Mouse (Mus musculus): ENCODE data around the gene Mon1a.

Gene Mon1a

GRCm38 (mm10) chr9:107900840-107901626 lies 13.1 kb downstream of the Mon1a start:
- CTCF ChIA-PET, result interaction anchor here (0.5 to 7.8 kb wide), 128 partner anchors 8 to 389 kb away, joined by 3 to 139 read pairs (median 4); partner anchors contain the start of genes Amigo3 (in 3 of the 4), Gm20661 (in 3 of the 4), Gmppb (in 3 of the 4) and Mon1a (in 3 of the 4)
- POLR2A ChIA-PET, result interaction anchor here (0.5 to 3.4 kb wide), 59 partner anchors 8 to 323 kb away, joined by 3 to 25 read pairs (median 4); partner anchors contain the start of genes Amigo3 (in 3 of the 4), Apeh (in 3 of the 4), Gmppb (in 3 of the 4) and Inka1 (in 3 of the 4)

- CTCF ChIA-PET, result interaction anchor here (0.5 to 7.8 kb wide), 127 partner anchors 8 to 389 kb away, joined by 3 to 139 read pairs (median 4); partner anchors contain the start of genes Amigo3 (in 3 of the 4), Gm20661 (in 3 of the 4), Gmppb (in 3 of the 4) and Mon1a (in 3 of the 4)
- POLR2A ChIA-PET, result interaction anchor here in 3 of 4 experiments (0.7 to 3.4 kb wide), 56 partner anchors 8 to 299 kb away, joined by 3 to 25 read pairs (median 5); partner anchors contain the start of genes Amigo3 (in 3 of the 3), Apeh (in 3 of the 3), Gmppb (in 3 of the 3) and Inka1 (in 3 of the 3)
Observed at GRCm38 (mm10) chr9:107901627-107901914, 13.6 kb downstream of the Mon1a start.

- ChIA-PET CTCF (interaction anchor here (0.5 to 7.8 kb wide), 105 partner anchors 9 to 380 kb away, joined by 3 to 139 read pairs (median 4); partner anchors contain the start of genes Amigo3 (in 4 of the 4), Inka1 (in 3 of the 4), Ip6k1 (in 2 of the 4) and Mon1a (in 2 of the 4)), POLR2A (interaction anchor here in 3 of 4 experiments (0.5 to 5.6 kb wide), 28 partner anchors 10 to 271 kb away, joined by 3 to 43 read pairs (median 4); partner anchors contain the start of genes Inka1 (in 3 of the 3), Amigo3 (in 2 of the 3) and Gmppb (in 1 of the 3))
Observed at GRCm38 (mm10) chr9:107904726-107905125, 16.8 kb downstream of the Mon1a start.

DNA sequence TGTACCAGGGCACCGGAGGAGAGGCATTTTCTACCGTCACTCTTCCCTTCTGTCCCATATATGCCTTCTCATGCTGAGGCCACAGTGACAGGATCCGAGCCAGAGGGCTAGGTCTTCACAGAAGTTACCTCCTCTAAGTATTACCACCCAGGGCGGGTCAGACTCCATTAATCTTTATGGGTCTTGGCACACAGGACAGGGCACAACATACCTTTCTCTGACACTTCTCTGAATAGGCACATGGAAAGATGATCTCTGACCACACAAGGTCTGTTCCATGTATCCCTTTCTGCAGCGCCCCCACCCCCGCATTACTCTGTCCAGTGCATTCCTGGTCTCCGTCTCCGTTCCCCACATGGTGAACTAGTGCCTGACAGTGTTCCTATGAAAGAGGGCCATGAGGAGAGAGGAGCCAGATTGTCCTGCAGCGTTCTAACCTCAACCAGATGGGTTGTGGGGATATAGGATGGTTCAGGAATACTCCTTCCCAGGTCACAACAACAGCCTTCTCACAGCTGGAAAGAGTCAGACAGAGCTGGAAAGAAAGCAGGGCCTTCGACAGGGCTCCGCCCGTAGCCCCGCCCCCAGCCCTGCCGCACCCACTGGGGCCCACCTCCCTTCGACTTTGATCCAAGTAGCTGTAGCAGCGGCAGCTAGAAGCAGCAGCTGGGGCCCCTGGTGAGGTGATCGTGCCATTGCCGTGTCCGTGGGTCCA lies 18.5 kb downstream of the Mon1a start, which contains the start of gene Mst1r:
Gene Mst1r, plus strand, starts transcription at position 622 of the 715 bp plus-strand sequence.
- CTCF ChIA-PET, result interaction anchor here (0.6 to 7.8 kb wide), 41 partner anchors 8 to 378 kb away, joined by 3 to 139 read pairs (median 4); partner anchors contain the start of genes Amigo3 (in 2 of the 4), Apeh (in 1 of the 4), Bsn (in 1 of the 4) and Gmppb (in 1 of the 4)
- POLR2A ChIA-PET, result interaction anchor here in 3 of 4 experiments (0.6 to 5.7 kb wide), 33 partner anchors 9 to 294 kb away, joined by 3 to 63 read pairs (median 4); partner anchors contain the start of genes Amigo3 (in 2 of the 3), Ip6k1 (in 2 of the 3), Rbm6 (in 2 of the 3) and Apeh (in 1 of the 3)

GRCm38 (mm10) chr9:107906967-107907800 lies 19.2 kb downstream of the Mon1a start:
- POLR2A ChIA-PET, result interaction anchor here (0.6 to 5.7 kb wide), 38 partner anchors 8 to 524 kb away, joined by 3 to 63 read pairs (median 4); partner anchors contain the start of genes Amigo3 (in 2 of the 4), Ip6k1 (in 2 of the 4), Rbm6 (in 2 of the 4) and Apeh (in 1 of the 4)
- CTCF ChIA-PET, result interaction anchor here (0.5 to 7.8 kb wide), 43 partner anchors 9 to 1827 kb away, joined by 3 to 139 read pairs (median 4); partner anchors contain the start of genes Amigo3 (in 2 of the 4), Apeh (in 1 of the 4), Bsn (in 1 of the 4) and Gmppb (in 1 of the 4)

- ChIA-PET POLR2A (interaction anchor here in 3 of 4 experiments (0.6 to 5.7 kb wide), 22 partner anchors 13 to 523 kb away, joined by 3 to 63 read pairs (median 4); partner anchors contain the start of genes Ip6k1 (in 2 of the 3), Rbm6 (in 2 of the 3), Amigo3 (in 1 of the 3) and Gm20661 (in 1 of the 3)), CTCF (interaction anchor here (0.5 to 7.8 kb wide), 20 partner anchors 10 to 1827 kb away, joined by 3 to 139 read pairs (median 5); partner anchors contain the start of genes Amigo3 (in 2 of the 4) and Gmppb (in 1 of the 4))
Observed at GRCm38 (mm10) chr9:107907801-107908120, 19.8 kb downstream of the Mon1a start.

DNA sequence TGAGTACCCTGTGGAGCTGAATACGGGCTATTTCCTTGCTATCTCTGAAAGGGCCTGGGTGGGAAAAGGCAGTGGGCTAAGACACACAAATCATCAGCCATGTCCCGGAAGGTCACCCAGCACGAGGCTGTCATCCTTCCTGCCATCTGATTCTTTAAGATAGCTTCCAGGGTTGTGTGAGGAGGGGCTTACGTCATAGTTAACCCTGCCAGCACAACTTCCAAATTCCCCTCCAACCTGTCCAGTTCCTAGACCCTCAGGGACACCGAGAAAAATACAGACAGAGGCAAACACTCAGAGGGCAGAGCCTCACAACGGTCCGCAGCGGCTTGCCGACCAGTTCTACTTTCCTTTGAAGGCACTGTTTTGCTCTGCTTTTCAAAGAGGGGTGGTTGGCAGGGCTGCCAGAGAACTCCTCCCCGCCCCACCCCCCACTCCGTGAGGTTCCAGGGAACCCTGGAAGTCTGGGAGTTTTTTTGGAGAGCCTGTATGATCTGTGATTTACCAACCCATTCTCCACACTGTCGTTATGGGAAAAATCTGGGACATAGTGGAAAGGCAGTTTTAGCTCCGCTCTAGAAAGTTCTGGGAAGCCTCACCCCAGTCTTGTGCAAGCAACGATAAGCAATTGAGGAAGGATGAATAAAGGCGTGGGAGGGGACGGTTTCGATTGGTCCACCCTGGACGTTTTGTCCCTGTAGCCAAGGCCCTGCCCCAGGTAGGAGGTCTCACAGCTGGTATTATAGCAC lies 20.6 kb downstream of the Mon1a start:
- ChIA-PET CTCF (interaction anchor here (0.6 to 5.8 kb wide), 11 partner anchors 7 to 316 kb away, joined by 3 to 88 read pairs (median 4); no protein-coding TSS in a partner anchor), POLR2A (interaction anchor here in 2 of 4 experiments (0.6 to 5.7 kb wide), 12 partner anchors 12 to 192 kb away, joined by 3 to 63 read pairs (median 4); partner anchors contain the start of genes Amigo3 (in 1 of the 2), Gm20661 (in 1 of the 2) and Ip6k1 (in 1 of the 2))

- ChIA-PET CTCF (interaction anchor here in 2 of 4 experiments (0.9 to 5.8 kb wide), 4 partner anchors 9 to 53 kb away, joined by 3 to 88 read pairs (median 3); no protein-coding TSS in a partner anchor), POLR2A (interaction anchor here in 3 of 4 experiments (0.5 to 5.7 kb wide), 8 partner anchors 9 to 265 kb away, joined by 3 to 63 read pairs (median 3); partner anchors contain the start of gene Amigo3 (in 1 of the 3))
Observed at GRCm38 (mm10) chr9:107910025-107910769, 22.2 kb downstream of the Mon1a start.

DNA sequence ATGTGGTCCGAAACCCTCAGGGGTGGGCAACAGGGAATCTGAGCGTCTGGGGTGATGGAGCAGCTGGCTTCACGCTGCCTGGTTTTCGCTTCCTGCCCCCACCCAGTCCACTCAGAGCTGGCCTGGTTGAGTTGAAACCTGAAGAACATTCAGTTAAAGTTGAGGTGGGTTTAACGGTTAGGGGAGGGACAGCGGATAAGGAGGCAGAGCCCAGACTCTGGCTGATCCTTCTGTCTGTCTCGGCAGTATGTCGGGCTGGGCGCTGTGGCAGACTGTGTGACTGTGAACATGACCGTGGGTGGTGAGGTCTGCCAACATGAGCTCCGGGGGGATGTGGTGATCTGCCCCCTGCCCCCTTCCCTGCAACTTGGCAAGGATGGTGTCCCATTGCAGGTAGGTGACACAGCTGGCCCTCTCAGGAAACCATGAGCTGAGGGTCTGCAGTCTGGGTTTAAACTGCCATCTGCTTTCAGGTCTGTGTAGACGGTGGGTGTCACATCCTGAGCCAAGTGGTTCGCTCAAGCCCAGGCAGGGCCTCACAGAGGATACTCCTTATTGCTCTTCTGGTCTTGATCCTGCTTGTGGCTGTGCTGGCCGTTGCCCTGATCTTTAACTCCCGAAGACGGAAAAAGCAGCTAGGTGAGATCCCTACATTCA lies 26.9 kb downstream of the Mon1a start:
- ChIA-PET CTCF (interaction anchor here (0.5 to 6.2 kb wide), 14 partner anchors 8 to 222 kb away, joined by 3 to 38 read pairs (median 4); partner anchors contain the start of gene Mst1r (in 1 of the 4)), POLR2A (interaction anchor here in 2 of 4 experiments (0.6 to 1.6 kb wide), 9 partner anchors 8 to 71 kb away, joined by 3 to 4 read pairs (median 3); partner anchors contain the start of genes Inka1 (in 1 of the 2) and Mst1r (in 1 of the 2))

DNA sequence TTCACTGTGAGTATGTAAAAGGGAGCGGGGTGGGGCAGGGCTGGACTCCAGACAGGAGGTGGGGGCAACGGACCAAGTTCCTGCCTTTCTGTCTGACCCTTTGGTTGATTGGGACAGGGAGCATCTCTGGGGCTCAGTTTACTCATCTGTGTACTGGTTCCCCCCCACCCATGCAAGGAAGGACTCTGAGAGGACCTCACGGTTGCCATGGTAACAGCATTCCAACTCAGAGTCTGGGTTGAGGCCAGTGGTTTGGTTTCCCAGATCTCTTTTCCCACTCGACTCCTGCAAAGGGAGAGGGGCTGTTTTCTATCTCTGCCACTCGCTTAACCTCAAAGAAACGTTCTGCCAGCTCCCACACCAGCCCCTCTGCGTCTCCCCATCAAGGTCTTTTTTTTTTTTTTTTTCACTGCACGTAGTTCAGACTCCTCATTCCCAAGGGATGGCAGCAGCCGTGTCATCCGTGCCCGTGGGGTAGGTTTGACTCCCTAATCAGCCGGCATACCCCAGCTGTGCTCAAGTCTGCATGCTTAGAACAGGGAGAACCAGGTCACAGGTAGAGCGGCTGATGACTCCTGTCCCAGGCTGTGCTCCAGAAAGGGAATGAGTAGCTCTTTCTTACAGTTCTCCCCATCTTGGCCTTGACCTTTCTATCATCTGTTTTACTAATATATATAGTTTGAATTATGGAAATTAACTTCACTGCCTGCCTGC lies 30.1 kb downstream of the Mon1a start:
- CTCF ChIA-PET, result interaction anchor here (0.6 to 6.2 kb wide), 8 partner anchors 12 to 247 kb away, joined by 3 to 38 read pairs (median 4); partner anchors contain the start of gene Mst1r (in 1 of the 4)
- POLR2A ChIA-PET, result interaction anchor here in 3 of 4 experiments (0.6 to 9.2 kb wide), 8 partner anchors 8 to 283 kb away, joined by 3 to 63 read pairs (median 3); partner anchors contain the start of genes Gnai2 (in 1 of the 3), Inka1 (in 1 of the 3) and Mst1r (in 1 of the 3)

GRCm38 (mm10) chr9:107918884-107919283 lies 30.9 kb downstream of the Mon1a start:
- CTCF ChIA-PET, result interaction anchor here (0.6 to 6.2 kb wide), 9 partner anchors 12 to 247 kb away, joined by 3 to 38 read pairs (median 4); partner anchors contain the start of gene Mst1r (in 2 of the 4)
- POLR2A ChIA-PET, result interaction anchor here in 3 of 4 experiments (0.6 to 9.2 kb wide), 6 partner anchors 10 to 44 kb away, joined by 3 to 63 read pairs (median 3); partner anchors contain the start of gene Mst1r (in 1 of the 3)

GRCm38 (mm10) chr9:107919441-107919840 lies 31.5 kb downstream of the Mon1a start:
- CTCF ChIA-PET, result interaction anchor here in 3 of 4 experiments (0.6 to 6.2 kb wide), 8 partner anchors 12 to 175 kb away, joined by 3 to 38 read pairs (median 4); partner anchors contain the start of genes Mst1r (in 2 of the 3) and Apeh (in 1 of the 3)
- POLR2A ChIA-PET, result interaction anchor here in 3 of 4 experiments (0.6 to 9.2 kb wide), 8 partner anchors 10 to 43 kb away, joined by 3 to 63 read pairs (median 3); partner anchors contain the start of genes Mst1r (in 2 of the 3) and Camkv (in 1 of the 3)

GRCm38 (mm10) chr9:107923021-107923420 lies 35.1 kb downstream of the Mon1a start:
- CTCF ChIA-PET, result interaction anchor here (0.5 to 3.4 kb wide), 38 partner anchors 8 to 118 kb away, joined by 3 to 27 read pairs (median 4); partner anchors contain the start of genes Mst1r (in 3 of the 4), Camkv (in 2 of the 4), Inka1 (in 2 of the 4) and Gm20661 (in 1 of the 4)
- POLR2A ChIA-PET, result interaction anchor here in 2 of 4 experiments (0.6 to 9.2 kb wide), 13 partner anchors 9 to 595 kb away, joined by 3 to 63 read pairs (median 4); partner anchors contain the start of genes Mst1r (in 2 of the 2), Amigo3 (in 1 of the 2) and Camkv (in 1 of the 2)
